ENCODE assay signal across 8 mouse cellular contexts in genomic region chr17:29398434-29399026, GRCm38 (mm10). TPM values are rescaled to one million over a fixed set of nuclear protein-coding genes. Genes with fewer than 3 reads are reported as not detected.
DNase-seq lines count a peak whose midpoint lies in the region; ATAC-seq lines count a peak whose summit lies in the region.

No protein-coding gene starts in this region.

- H3K27me3 ChIP-seq in kidney, embryonic 15.5 days: 0 out of 2 replicates have a peak, but pooled peaks cover 4% of the 10 kb centered on the region
- H3K27me3 ChIP-seq in embryonic facial prominence, embryonic 11.5 days (ENCODE audit: control insufficient read depth, insufficient read depth, low read length): no peaks in the 10 kb centered on the region
- H3K27me3 ChIP-seq in intestine, embryonic 14.5 days (replicated peaks; ENCODE audit: control insufficient read depth, insufficient read depth, low read length): no peaks in the 10 kb centered on the region
- no peaks in the 10 kb centered on the region for H3K27me3 ChIP-seq in midbrain, embryonic 16.5 days (ENCODE audit: control insufficient read depth, insufficient read depth, low read depth, low read length)

- no peak for DNase-seq in kidney, adult 9 months
- no peak for DNase-seq in embryonic facial prominence, embryonic 11.5 days (ENCODE audit: low spot score)
- DNase-seq in intestine, embryonic 14.5 days (ENCODE audit: low spot score): peak; percentile 63
- no peak for DNase-seq in right cerebral cortex, postnatal 36 days (ENCODE audit: low spot score in 2 of 2)
- DNase-seq in adrenal gland, postnatal 4 days (ENCODE audit: low spot score in 2 of 2): no peak
- no peak for DNase-seq in layer of hippocampus, postnatal 10 days (ENCODE audit: low spot score in 2 of 2)

- H3K4me3 ChIP-seq in kidney, embryonic 15.5 days (replicated peaks): peak overlapping the region; percentile 37
- H3K4me3 ChIP-seq in embryonic facial prominence, embryonic 11.5 days (ENCODE audit: low read depth, low read length): peak overlapping the region; percentile 13
- peak overlapping the region; percentile 25 for H3K4me3 ChIP-seq in intestine, embryonic 14.5 days (ENCODE audit: low read depth, low read length)
- H3K4me3 ChIP-seq in midbrain, embryonic 16.5 days (ENCODE audit: low read depth, low read length): peak overlapping the region; percentile 18

- no peak for ATAC-seq in kidney, embryonic 15.5 days (replicated peaks; ENCODE audit: low FRiP score)
- no peak for ATAC-seq in embryonic facial prominence, embryonic 11.5 days (replicated peaks; ENCODE audit: insufficient number of reproducible peaks, low FRiP score, low TSS enrichment, low read depth)
- ATAC-seq in intestine, embryonic 14.5 days (replicated peaks; ENCODE audit: low FRiP score, low TSS enrichment, low read depth): no peak
- no peak for ATAC-seq in midbrain, embryonic 16.5 days

- peaks cover 43% of the 10 kb centered on the region for H3K4me1 ChIP-seq in kidney, embryonic 15.5 days
- H3K4me1 ChIP-seq in embryonic facial prominence, embryonic 11.5 days (ENCODE audit: control insufficient read depth, insufficient read depth, low read length): peaks cover 12% of the 10 kb centered on the region
- H3K4me1 ChIP-seq in intestine, embryonic 14.5 days (replicated peaks; ENCODE audit: control insufficient read depth, insufficient read depth, low read length): peaks cover 29% of the 10 kb centered on the region
- peaks cover 15% of the 10 kb centered on the region; the same call in 1 of the 2 replicates for H3K4me1 ChIP-seq in midbrain, embryonic 16.5 days (ENCODE audit: control insufficient read depth, insufficient read depth, low read length)

- 19% methylated on average over 17 of the region's 17 CpGs for WGBS in kidney, embryonic 15.5 days
- 8% methylated on average over 17 of the region's 17 CpGs for WGBS in embryonic facial prominence, embryonic 11.5 days
- 22% methylated on average over 17 of the region's 17 CpGs for WGBS in intestine, embryonic 14.5 days
- WGBS in midbrain, embryonic 16.5 days: 9% methylated on average over 17 of the region's 17 CpGs

- no peaks in the 10 kb centered on the region for H3K36me3 ChIP-seq in kidney, embryonic 15.5 days
- no peaks in the 10 kb centered on the region for H3K36me3 ChIP-seq in embryonic facial prominence, embryonic 11.5 days (replicated peaks; ENCODE audit: control insufficient read depth, insufficient read depth, low read depth, low read length)
- H3K36me3 ChIP-seq in intestine, embryonic 14.5 days (ENCODE audit: control insufficient read depth, insufficient read depth, low read length): no peaks in the 10 kb centered on the region
- no peaks in the 10 kb centered on the region for H3K36me3 ChIP-seq in midbrain, embryonic 16.5 days (ENCODE audit: control insufficient read depth, insufficient read depth, low read length)

- no peaks in the 10 kb centered on the region for H3K9me3 ChIP-seq in kidney, embryonic 15.5 days (replicated peaks)
- H3K9me3 ChIP-seq in embryonic facial prominence, embryonic 11.5 days (replicated peaks; ENCODE audit: control insufficient read depth, low read length): no peaks in the 10 kb centered on the region
- no peaks in the 10 kb centered on the region for H3K9me3 ChIP-seq in intestine, embryonic 14.5 days (ENCODE audit: control insufficient read depth, low read length)
- H3K9me3 ChIP-seq in midbrain, embryonic 16.5 days (replicated peaks; ENCODE audit: control insufficient read depth, low read length, poor library complexity, severe bottlenecking): no peaks in the 10 kb centered on the region

- peak overlapping the region; percentile 86 for H3K27ac ChIP-seq in kidney, embryonic 15.5 days
- peak overlapping the region; percentile 75; the same call in 1 of the 2 replicates for H3K27ac ChIP-seq in embryonic facial prominence, embryonic 11.5 days (replicated peaks; ENCODE audit: low read depth, low read length)
- peak overlapping the region; percentile 83 for H3K27ac ChIP-seq in intestine, embryonic 14.5 days (ENCODE audit: low read depth)
- H3K27ac ChIP-seq in midbrain, embryonic 16.5 days (ENCODE audit: low read length): no peak overlapping the region

- peak overlapping the region; percentile 37; the same call in 1 of the 2 replicates for H3K9ac ChIP-seq in kidney, embryonic 15.5 days
- H3K9ac ChIP-seq in embryonic facial prominence, embryonic 11.5 days (replicated peaks; ENCODE audit: low read length): peak overlapping the region; percentile 53; the same call in 1 of the 2 replicates
- peak overlapping the region; percentile 39 for H3K9ac ChIP-seq in intestine, embryonic 14.5 days (ENCODE audit: low read length)
- peak overlapping the region; percentile 54 for H3K9ac ChIP-seq in midbrain, embryonic 16.5 days (ENCODE audit: low read depth, low read length)

- H3K4me2 ChIP-seq in kidney, embryonic 15.5 days: peak overlapping the region; percentile 75
- peak overlapping the region; percentile 55 for H3K4me2 ChIP-seq in embryonic facial prominence, embryonic 11.5 days (ENCODE audit: low read depth, low read length)
- peak overlapping the region; percentile 62 for H3K4me2 ChIP-seq in intestine, embryonic 14.5 days (ENCODE audit: low read length)
- peak overlapping the region; percentile 57 for H3K4me2 ChIP-seq in midbrain, embryonic 16.5 days (ENCODE audit: low read length)

RNA-seq across cellular contexts. Expression of gene Fgd2, which starts 37.8 kb away (rescaled TPM):
- polyA plus RNA-seq in kidney, embryonic 15.5 days (2015; fragmentation: Nextera tagmentation; extraction: Ambion mirVana): 12.0 and 13.0 TPM in 2 replicates
- 7.0 and 8.6 TPM in 2 replicates for polyA plus RNA-seq in embryonic facial prominence, embryonic 11.5 days (2014; fragmentation: Nextera tagmentation; extraction: Ambion mirVana)
- polyA plus RNA-seq in intestine, embryonic 14.5 days (2014; fragmentation: Nextera tagmentation; extraction: Ambion mirVana): 13.9 and 15.4 TPM in 2 replicates
- polyA plus RNA-seq in midbrain, embryonic 16.5 days (2015; fragmentation: Nextera tagmentation; extraction: Ambion mirVana): 8.6 and 12.7 TPM in 2 replicates
- 1 to 10 TPM; 5.6 to 6.5 TPM for total RNA-seq in adrenal gland, postnatal 4 days (2021)
- total RNA-seq in layer of hippocampus, postnatal 10 days (2021): 10 to 100 TPM in 1 of 2 experiments, 1 to 10 TPM in 1; 7.8 to 13.0 TPM

RNA-seq across cellular contexts. Expression of gene Mtch1, which starts 50.8 kb away (rescaled TPM):
- 289 and 308 TPM in 2 replicates for polyA plus RNA-seq in kidney, embryonic 15.5 days (2015; fragmentation: Nextera tagmentation; extraction: Ambion mirVana)
- polyA plus RNA-seq in embryonic facial prominence, embryonic 11.5 days (2014; fragmentation: Nextera tagmentation; extraction: Ambion mirVana): 370 and 382 TPM in 2 replicates
- 292 and 324 TPM in 2 replicates for polyA plus RNA-seq in intestine, embryonic 14.5 days (2014; fragmentation: Nextera tagmentation; extraction: Ambion mirVana)
- 463 and 470 TPM in 2 replicates for polyA plus RNA-seq in midbrain, embryonic 16.5 days (2015; fragmentation: Nextera tagmentation; extraction: Ambion mirVana)
- 100 to 1,000 TPM; 309 to 341 TPM for total RNA-seq in adrenal gland, postnatal 4 days (2021)
- 100 to 1,000 TPM; 505 to 511 TPM for total RNA-seq in layer of hippocampus, postnatal 10 days (2021)
